9 mouse cellular contexts compared by ENCODE assay signal in the genomic region with DNA sequence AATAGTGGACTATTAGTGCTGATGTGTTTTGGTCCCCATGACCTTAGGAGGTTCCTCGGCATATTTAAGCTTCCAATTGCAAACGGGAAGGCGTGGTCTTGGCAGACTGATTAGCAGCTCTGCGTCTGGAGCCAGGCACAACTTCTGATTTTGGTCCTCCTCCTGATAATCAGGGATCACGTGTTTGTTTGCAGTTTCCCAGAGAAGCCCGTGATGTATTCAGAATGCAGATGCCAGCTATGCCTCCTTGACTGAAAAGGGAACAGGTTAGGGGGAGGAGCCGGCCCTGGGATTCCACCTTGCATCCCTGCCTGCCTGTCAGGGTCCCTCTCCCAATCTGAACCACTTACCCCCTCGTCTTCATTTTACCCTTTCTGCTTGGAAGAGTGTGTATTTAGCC. TPM values are rescaled to one million over a fixed set of nuclear protein-coding genes. Genes with fewer than 3 reads are reported as not detected.
A peak's percentile ranks its signal among the peaks of the same experiment; 100 is the strongest.
DNase-seq lines count a peak whose midpoint lies in the region; ATAC-seq and TF ChIP-seq lines count a peak whose summit lies in the region.
"Had no signal": no experiment of that assay in that cellular context is flagged by ENCODE, and none has a peak within 500 bp of the region (broad histone marks: within the 10 kb centered on the region; RNA-seq: fewer than 3 reads in every experiment).

No protein-coding gene starts in this region.

- intact Hi-C loops in gastrocnemius, adult 2 months (cut with DNase I), result no loop called here

- DNase-seq in embryonic facial prominence, embryonic 11.5 days (ENCODE audit: low spot score), result peak; percentile 60
- DNase-seq in heart, postnatal 4 days, result peak; percentile 15
- DNase-seq in frontal cortex, postnatal 25 days (ENCODE audit: low spot score in 2 of 2), result no peak
- DNase-seq in gastrocnemius, adult 2 months, result no peak

- WGBS in embryonic facial prominence, embryonic 11.5 days, result 16% methylated on average over 8 of the region's 8 CpGs
- under 1% methylated on average over 8 of the region's 8 CpGs for WGBS in forebrain, embryonic 13.5 days
- 5% methylated on average over 8 of the region's 8 CpGs for WGBS in midbrain, embryonic 13.5 days
- 37% methylated on average over 8 of the region's 8 CpGs for WGBS in intestine, embryonic 15.5 days

- TF ChIP-seq CTCF in gastrocnemius, adult 2 months (IDR thresholded peaks at IDR 0.05), result no peak

- no peak overlapping the region for H3K4me2 ChIP-seq in embryonic facial prominence, embryonic 11.5 days (ENCODE audit: low read depth, low read length)
- H3K4me2 ChIP-seq in forebrain, embryonic 13.5 days, result peak overlapping the region; percentile 53
- peak overlapping the region; percentile 53 for H3K4me2 ChIP-seq in midbrain, embryonic 13.5 days (replicated peaks)
- H3K4me2 ChIP-seq in intestine, embryonic 15.5 days (replicated peaks), result no peak overlapping the region
- H3K4me2 ChIP-seq: liver, embryonic 15.5 days; stomach, embryonic 15.5 days had no signal

- no peaks in the 10 kb centered on the region for H3K36me3 ChIP-seq in embryonic facial prominence, embryonic 11.5 days (replicated peaks; ENCODE audit: control insufficient read depth, insufficient read depth, low read depth, low read length)
- no peaks in the 10 kb centered on the region for H3K36me3 ChIP-seq in forebrain, embryonic 13.5 days (ENCODE audit: poor library complexity, severe bottlenecking)
- H3K36me3 ChIP-seq in midbrain, embryonic 13.5 days, result no peaks in the 10 kb centered on the region
- H3K36me3 ChIP-seq in intestine, embryonic 15.5 days, result no peaks in the 10 kb centered on the region
- H3K36me3 ChIP-seq: liver, embryonic 15.5 days; stomach, embryonic 15.5 days had no signal

- peaks cover 3% of the 10 kb centered on the region; the same call in 1 of the 2 replicates for H3K4me1 ChIP-seq in embryonic facial prominence, embryonic 11.5 days (ENCODE audit: control insufficient read depth, insufficient read depth, low read length)
- peaks cover 65% of the 10 kb centered on the region for H3K4me1 ChIP-seq in forebrain, embryonic 13.5 days
- H3K4me1 ChIP-seq in midbrain, embryonic 13.5 days (replicated peaks), result peaks cover 65% of the 10 kb centered on the region
- H3K4me1 ChIP-seq in intestine, embryonic 15.5 days (replicated peaks), result 0 out of 2 replicates have a peak, but pooled peaks cover 3% of the 10 kb centered on the region
- H3K4me1 ChIP-seq: liver, embryonic 15.5 days had no signal

- no peaks in the 10 kb centered on the region for H3K27me3 ChIP-seq in embryonic facial prominence, embryonic 11.5 days (ENCODE audit: control insufficient read depth, insufficient read depth, low read length)
- no peaks in the 10 kb centered on the region for H3K27me3 ChIP-seq in forebrain, embryonic 13.5 days
- H3K27me3 ChIP-seq in midbrain, embryonic 13.5 days, result 0 out of 2 replicates have a peak, but pooled peaks cover 3% of the 10 kb centered on the region
- H3K27me3 ChIP-seq in intestine, embryonic 15.5 days (replicated peaks), result no peaks in the 10 kb centered on the region
- H3K27me3 ChIP-seq: liver, embryonic 15.5 days; stomach, embryonic 15.5 days had no signal

- H3K27ac ChIP-seq in embryonic facial prominence, embryonic 11.5 days (replicated peaks; ENCODE audit: low read depth, low read length), result 0 out of 2 replicates have a peak overlapping the region, but pooled peaks have one; percentile 21
- H3K27ac ChIP-seq in forebrain, embryonic 13.5 days, result peak overlapping the region; percentile 61
- H3K27ac ChIP-seq in midbrain, embryonic 13.5 days, result peak overlapping the region; percentile 72
- no peak overlapping the region for H3K27ac ChIP-seq in intestine, embryonic 15.5 days
- no peak overlapping the region for H3K27ac ChIP-seq in gastrocnemius, adult 2 months
- H3K27ac ChIP-seq: liver, embryonic 15.5 days; stomach, embryonic 15.5 days had no signal

- no peaks in the 10 kb centered on the region for H3K9me3 ChIP-seq in embryonic facial prominence, embryonic 11.5 days (replicated peaks; ENCODE audit: control insufficient read depth, low read length)
- no peaks in the 10 kb centered on the region for H3K9me3 ChIP-seq in forebrain, embryonic 13.5 days (replicated peaks)
- H3K9me3 ChIP-seq in midbrain, embryonic 13.5 days, result no peaks in the 10 kb centered on the region
- H3K9me3 ChIP-seq in intestine, embryonic 15.5 days, result no peaks in the 10 kb centered on the region
- H3K9me3 ChIP-seq: liver, embryonic 15.5 days; stomach, embryonic 15.5 days had no signal

- ATAC-seq in embryonic facial prominence, embryonic 11.5 days (replicated peaks; ENCODE audit: insufficient number of reproducible peaks, low FRiP score, low TSS enrichment, low read depth), result 0 out of 2 replicates have a peak, but pooled peaks have one; percentile 16
- ATAC-seq in forebrain, embryonic 13.5 days, result peak; percentile 57; the same call in 1 of the 2 replicates
- ATAC-seq in midbrain, embryonic 13.5 days, result peak; percentile 37
- no peak for ATAC-seq in intestine, embryonic 15.5 days

- H3K9ac ChIP-seq in embryonic facial prominence, embryonic 11.5 days (replicated peaks; ENCODE audit: low read length), result no peak overlapping the region
- H3K9ac ChIP-seq in forebrain, embryonic 13.5 days, result peak overlapping the region; percentile 48; the same call in 1 of the 2 replicates
- peak overlapping the region; percentile 41; the same call in 1 of the 2 replicates for H3K9ac ChIP-seq in midbrain, embryonic 13.5 days (replicated peaks)
- no peak overlapping the region for H3K9ac ChIP-seq in intestine, embryonic 15.5 days
- H3K9ac ChIP-seq: liver, embryonic 15.5 days; stomach, embryonic 15.5 days had no signal

- H3K4me3 ChIP-seq in embryonic facial prominence, embryonic 11.5 days (ENCODE audit: low read depth, low read length), result no peak overlapping the region
- H3K4me3 ChIP-seq in forebrain, embryonic 13.5 days, result peak overlapping the region; percentile 19; the same call in 1 of the 2 replicates
- peak overlapping the region; percentile 20 for H3K4me3 ChIP-seq in midbrain, embryonic 13.5 days (replicated peaks)
- H3K4me3 ChIP-seq in intestine, embryonic 15.5 days (replicated peaks), result no peak overlapping the region
- no peak overlapping the region for H3K4me3 ChIP-seq in gastrocnemius, adult 2 months
- H3K4me3 ChIP-seq: liver, embryonic 15.5 days; stomach, embryonic 15.5 days had no signal

RNA-seq across cellular contexts. Expression of gene Lef1, which starts 26.2 kb away (rescaled TPM):
- polyA plus RNA-seq in embryonic facial prominence, embryonic 11.5 days (2014; fragmentation: Nextera tagmentation; extraction: Ambion mirVana), result 73.9 and 87.2 TPM in 2 replicates
- 24.8 and 27.6 TPM in 2 replicates for polyA plus RNA-seq in forebrain, embryonic 13.5 days (2015; fragmentation: Nextera tagmentation; extraction: Ambion mirVana)
- 1 to 10 TPM in 1 of 2 experiments, under 1 TPM in 1; 0.67 to 1.1 TPM for total RNA-seq in heart, postnatal 4 days (2021)
- polyA plus RNA-seq in midbrain, embryonic 13.5 days (2015; fragmentation: Nextera tagmentation; extraction: Ambion mirVana), result 80.3 and 86.0 TPM in 2 replicates
- polyA plus RNA-seq in intestine, embryonic 15.5 days (2015; fragmentation: Nextera tagmentation; extraction: Ambion mirVana), result 0.62 and 1.4 TPM in 2 replicates
- total RNA-seq in gastrocnemius, adult 2 months (2021), result under 1 TPM in 1 of 2 experiments, not detected in 1; 0.08 TPM

Comparison
In these comparisons a context has a peak if more than half of its experiments do, and no peak if none do; other contexts are left out.
1. DNase-seq: peak in embryonic facial prominence, embryonic 11.5 days (single experiment) and heart, postnatal 4 days (single experiment); none in frontal cortex, postnatal 25 days (0 of 2) and gastrocnemius, adult 2 months (single experiment).
2. H3K27ac ChIP-seq: peak in embryonic facial prominence, embryonic 11.5 days (single experiment), forebrain, embryonic 13.5 days (single experiment) and midbrain, embryonic 13.5 days (single experiment); none in intestine, embryonic 15.5 days (single experiment) and gastrocnemius, adult 2 months (single experiment).
3. H3K4me2 ChIP-seq: peak in forebrain, embryonic 13.5 days (single experiment) and midbrain, embryonic 13.5 days (single experiment); none in embryonic facial prominence, embryonic 11.5 days (single experiment) and intestine, embryonic 15.5 days (single experiment).
4. H3K4me3 ChIP-seq: peak in forebrain, embryonic 13.5 days (single experiment) and midbrain, embryonic 13.5 days (single experiment); none in embryonic facial prominence, embryonic 11.5 days (single experiment), intestine, embryonic 15.5 days (single experiment) and gastrocnemius, adult 2 months (single experiment).
5. H3K9ac ChIP-seq: peak in forebrain, embryonic 13.5 days (single experiment) and midbrain, embryonic 13.5 days (single experiment); none in embryonic facial prominence, embryonic 11.5 days (single experiment) and intestine, embryonic 15.5 days (single experiment).
6. RNA of gene Lef1, which starts 26.2 kb away (polyA plus RNA-seq): 73.9 to 87.2 TPM in embryonic facial prominence, embryonic 11.5 days, 80.3 to 86.0 TPM in midbrain, embryonic 13.5 days and 24.8 to 27.6 TPM in forebrain, embryonic 13.5 days; 0.62 to 1.4 TPM in intestine, embryonic 15.5 days; every median in the first group is over 10 times any median in the second.